Mouse (Mus musculus): ENCODE results near the gene Tubb5. TPM values are rescaled to one million over a fixed set of nuclear protein-coding genes. Genes with fewer than 3 reads are reported as not detected.

Gene Tubb5
- total and polyA plus RNA-seq, 2 experiments from 2014 or later: 2,151 to 3,707 TPM

DNA sequence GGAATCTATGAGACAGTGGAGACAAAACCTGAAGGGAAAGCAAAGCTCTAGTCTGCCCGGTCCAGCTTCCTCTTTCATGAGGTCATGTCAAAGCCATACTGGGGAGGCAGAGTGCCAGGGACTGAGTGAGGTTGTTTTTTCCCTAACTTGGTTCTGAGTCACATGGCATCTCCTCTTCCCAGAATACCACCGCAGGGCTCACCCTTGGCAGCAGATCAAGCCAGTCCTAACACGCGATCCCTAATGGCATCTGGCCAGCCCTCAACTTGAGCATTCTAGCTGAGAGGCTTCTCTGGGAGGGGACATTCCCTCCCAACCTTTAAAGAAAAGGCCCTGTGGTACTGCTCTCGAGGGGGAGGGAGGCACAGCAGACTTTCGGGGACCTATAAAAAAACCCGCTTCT is 24.9 kb downstream of the Tubb5 start:
- no peaks in the 10 kb centered on the region for H3K27me3 ChIP-seq (ENCODE audit: insufficient read depth, low read length)
- TF ChIP-seq CTCF (IDR thresholded peaks at IDR 0.05; ENCODE audit: low read depth): no peak
- no peak overlapping the region for H3K27ac ChIP-seq (ENCODE audit: low read depth, low read length)
- H3K4me3 ChIP-seq (ENCODE audit: low read depth, low read length): no peak overlapping the region
- no peaks in the 10 kb centered on the region for H3K36me3 ChIP-seq (ENCODE audit: insufficient read depth)
- ATAC-seq: peak; percentile 42
- no peaks in the 10 kb centered on the region for H3K9me3 ChIP-seq (ENCODE audit: low read length)
- H3K9ac ChIP-seq: no peak overlapping the region
- 27% methylated on average over 7 of the region's 7 CpGs for WGBS
- DNase-seq: peak; percentile 73
- H3K4me2 ChIP-seq (ENCODE audit: low read depth): no peak overlapping the region
- no peaks in the 10 kb centered on the region for H3K4me1 ChIP-seq (ENCODE audit: insufficient read depth)

DNA sequence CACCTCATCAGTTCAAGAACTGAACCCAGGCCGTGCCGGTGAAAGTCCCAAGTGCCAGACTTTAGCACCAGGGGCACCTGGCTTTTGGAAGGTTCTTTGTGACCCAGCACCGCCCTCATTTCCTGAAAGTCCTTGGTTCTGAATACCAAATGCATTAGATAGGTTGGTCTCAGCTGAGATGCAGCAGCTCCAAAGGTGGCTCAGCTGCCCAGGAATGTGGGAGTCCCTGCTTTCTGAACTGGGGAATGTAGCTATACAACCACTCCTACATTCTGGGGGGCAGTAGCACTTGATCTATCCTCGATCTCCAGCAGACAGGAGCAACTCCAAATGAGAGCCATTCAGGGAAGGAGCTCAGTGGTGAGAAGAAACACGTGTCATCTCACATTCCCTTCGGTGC is 25.4 kb downstream of the Tubb5 start:
- DNase-seq: no peak
- Histone ChIP-seq H3K4me1 (ENCODE audit: insufficient read depth) (no peaks in the 10 kb centered on the region), H3K4me2 (ENCODE audit: low read depth) (no peak overlapping the region), H3K9ac (no peak overlapping the region), H3K9me3 (ENCODE audit: low read length) (no peaks in the 10 kb centered on the region), H3K36me3 (ENCODE audit: insufficient read depth) (no peaks in the 10 kb centered on the region), H3K4me3 (ENCODE audit: low read depth, low read length) (no peak overlapping the region), H3K27me3 (ENCODE audit: insufficient read depth, low read length) (no peaks in the 10 kb centered on the region), H3K27ac (ENCODE audit: low read depth, low read length) (no peak overlapping the region)
- 67% methylated on average over 6 of the region's 6 CpGs for WGBS
- no peak for TF ChIP-seq CTCF (IDR thresholded peaks at IDR 0.05; ENCODE audit: low read depth)
- no peak for ATAC-seq

DNA sequence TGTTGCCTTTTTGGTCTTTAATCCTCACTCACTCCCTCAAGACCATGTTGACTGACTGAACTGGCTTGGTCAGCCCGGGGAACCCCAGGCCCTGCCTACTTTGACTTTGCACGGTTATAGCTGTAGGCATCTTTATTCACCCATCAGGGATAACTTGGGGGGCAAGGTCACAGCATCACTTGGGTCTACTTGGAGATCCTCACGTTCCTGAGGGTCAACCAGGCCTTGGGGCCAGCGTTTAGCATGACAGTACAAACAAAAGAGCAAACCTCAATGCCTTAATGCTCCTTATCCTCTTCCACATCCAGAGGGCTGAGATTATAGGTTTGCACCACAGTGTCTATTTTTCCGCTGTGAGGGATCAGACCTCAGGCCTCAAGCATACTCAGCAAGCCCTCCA is 25.8 kb downstream of the Tubb5 start:
- H3K4me1 ChIP-seq (ENCODE audit: insufficient read depth): no peaks in the 10 kb centered on the region
- no peak for TF ChIP-seq CTCF (IDR thresholded peaks at IDR 0.05; ENCODE audit: low read depth)
- no peak overlapping the region for H3K4me3 ChIP-seq (ENCODE audit: low read depth, low read length)
- WGBS: 79% methylated on average over 5 of the region's 5 CpGs
- ATAC-seq (no peak), DNase-seq (no peak)
- no peaks in the 10 kb centered on the region for H3K9me3 ChIP-seq (ENCODE audit: low read length)
- H3K27me3 ChIP-seq (ENCODE audit: insufficient read depth, low read length): no peaks in the 10 kb centered on the region
- H3K4me2 ChIP-seq (ENCODE audit: low read depth): no peak overlapping the region
- H3K27ac ChIP-seq (ENCODE audit: low read depth, low read length): no peak overlapping the region
- H3K9ac ChIP-seq: no peak overlapping the region
- H3K36me3 ChIP-seq (ENCODE audit: insufficient read depth): no peaks in the 10 kb centered on the region

DNA sequence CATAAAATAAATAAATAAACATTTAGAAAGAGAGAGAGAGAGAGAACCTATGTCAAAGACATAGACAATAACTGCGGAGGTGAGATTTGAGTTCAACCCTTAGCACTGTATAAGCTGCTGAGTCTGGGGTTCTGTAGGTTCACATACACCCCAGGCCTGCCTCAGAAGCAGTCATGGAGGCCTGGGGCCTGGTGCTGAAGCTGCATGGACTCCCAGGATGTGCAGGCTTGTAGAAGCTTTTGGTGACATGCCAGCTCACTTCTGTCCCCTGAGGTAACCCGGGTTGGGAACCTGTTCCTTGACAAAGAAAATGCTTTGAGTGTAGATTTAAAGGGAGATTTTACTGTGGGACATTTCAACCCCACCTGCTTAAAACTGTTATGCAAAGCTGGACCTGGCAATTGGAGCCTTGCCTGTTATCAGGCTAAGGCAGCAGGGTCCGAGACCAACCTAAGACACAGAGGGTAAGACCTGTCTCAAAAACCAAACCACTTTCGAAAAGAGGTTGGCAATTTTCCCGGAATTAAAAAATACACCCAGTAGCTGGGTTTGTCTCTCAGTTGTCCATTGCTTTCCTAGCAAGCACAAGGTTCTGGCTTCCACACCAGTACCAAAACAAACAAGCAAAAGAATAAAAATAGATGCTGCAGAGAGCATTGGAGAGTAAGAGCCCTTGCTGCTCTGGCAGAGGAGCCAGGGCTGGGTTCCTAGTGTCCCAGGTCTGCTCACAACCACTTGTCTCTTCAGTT is 27.0 kb downstream of the Tubb5 start:
- Histone ChIP-seq H3K4me2 (ENCODE audit: low read depth) (no peak overlapping the region), H3K9ac (no peak overlapping the region), H3K4me1 (ENCODE audit: insufficient read depth) (no peaks in the 10 kb centered on the region), H3K4me3 (ENCODE audit: low read depth, low read length) (no peak overlapping the region), H3K36me3 (ENCODE audit: insufficient read depth) (no peaks in the 10 kb centered on the region), H3K27ac (ENCODE audit: low read depth, low read length) (no peak overlapping the region), H3K27me3 (ENCODE audit: insufficient read depth, low read length) (no peaks in the 10 kb centered on the region), H3K9me3 (ENCODE audit: low read length) (no peaks in the 10 kb centered on the region)
- ATAC-seq (no peak), DNase-seq (no peak)
- WGBS: 69% methylated on average over 5 of the region's 5 CpGs
- no peak for TF ChIP-seq CTCF (IDR thresholded peaks at IDR 0.05; ENCODE audit: low read depth)

DNA sequence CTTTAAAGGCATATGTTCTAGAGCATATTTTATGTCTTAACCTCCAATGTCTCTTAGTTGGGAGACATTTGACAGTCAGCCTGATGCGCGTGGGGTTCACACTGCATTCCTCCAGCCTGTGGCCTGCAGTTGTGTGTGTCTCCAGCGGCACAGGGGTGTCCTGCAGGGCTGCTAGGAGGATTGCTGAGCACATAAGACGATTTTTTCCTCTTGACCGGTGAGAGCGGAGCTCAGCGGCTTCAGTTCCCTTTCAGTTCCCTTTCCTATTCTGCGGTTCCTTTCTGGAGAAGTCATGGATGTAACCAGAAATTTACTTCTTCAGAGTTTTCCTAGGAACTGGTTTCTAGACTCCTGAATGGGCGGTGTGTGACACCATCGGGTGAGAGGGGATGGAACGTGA is 28.7 kb downstream of the Tubb5 start:
- no peak for TF ChIP-seq CTCF (IDR thresholded peaks at IDR 0.05; ENCODE audit: low read depth)
- Histone ChIP-seq H3K27me3 (ENCODE audit: insufficient read depth, low read length) (no peaks in the 10 kb centered on the region), H3K4me1 (ENCODE audit: insufficient read depth) (no peaks in the 10 kb centered on the region), H3K36me3 (ENCODE audit: insufficient read depth) (no peaks in the 10 kb centered on the region), H3K9me3 (ENCODE audit: low read length) (no peaks in the 10 kb centered on the region), H3K9ac (no peak overlapping the region), H3K4me3 (ENCODE audit: low read depth, low read length) (no peak overlapping the region), H3K27ac (ENCODE audit: low read depth, low read length) (no peak overlapping the region), H3K4me2 (ENCODE audit: low read depth) (no peak overlapping the region)
- DNase-seq (no peak), ATAC-seq (no peak)
- WGBS: 89% methylated on average over 11 of the region's 11 CpGs

DNA sequence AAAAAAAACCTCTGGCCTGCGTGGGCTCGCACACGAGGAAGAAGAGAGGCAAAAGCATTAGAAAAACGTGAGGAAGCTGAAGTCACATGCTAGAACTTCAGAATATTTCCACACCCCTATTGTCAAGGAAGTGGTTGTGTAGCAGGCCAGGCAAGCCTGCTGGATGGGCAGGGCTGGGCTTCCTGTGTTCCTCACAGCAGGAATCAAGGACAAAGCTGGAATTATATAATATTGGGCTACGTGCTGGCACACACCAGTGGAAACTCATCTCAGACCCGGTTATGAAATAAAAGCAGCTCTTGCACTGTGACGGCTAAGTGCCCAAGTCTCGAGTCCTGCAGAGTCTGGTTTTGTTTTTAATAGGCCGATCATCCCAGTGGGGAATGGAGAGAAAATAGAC is 30.0 kb downstream of the Tubb5 start:
- Histone ChIP-seq H3K4me2 (ENCODE audit: low read depth) (no peak overlapping the region), H3K4me1 (ENCODE audit: insufficient read depth) (no peaks in the 10 kb centered on the region), H3K9ac (no peak overlapping the region), H3K4me3 (ENCODE audit: low read depth, low read length) (no peak overlapping the region), H3K27ac (ENCODE audit: low read depth, low read length) (no peak overlapping the region), H3K36me3 (ENCODE audit: insufficient read depth) (no peaks in the 10 kb centered on the region), H3K9me3 (ENCODE audit: low read length) (no peaks in the 10 kb centered on the region), H3K27me3 (ENCODE audit: insufficient read depth, low read length) (no peaks in the 10 kb centered on the region)
- no peak for ATAC-seq
- no peak for DNase-seq
- TF ChIP-seq CTCF (IDR thresholded peaks at IDR 0.05; ENCODE audit: low read depth): no peak
- WGBS: 58% methylated on average over 9 of the region's 9 CpGs

DNA sequence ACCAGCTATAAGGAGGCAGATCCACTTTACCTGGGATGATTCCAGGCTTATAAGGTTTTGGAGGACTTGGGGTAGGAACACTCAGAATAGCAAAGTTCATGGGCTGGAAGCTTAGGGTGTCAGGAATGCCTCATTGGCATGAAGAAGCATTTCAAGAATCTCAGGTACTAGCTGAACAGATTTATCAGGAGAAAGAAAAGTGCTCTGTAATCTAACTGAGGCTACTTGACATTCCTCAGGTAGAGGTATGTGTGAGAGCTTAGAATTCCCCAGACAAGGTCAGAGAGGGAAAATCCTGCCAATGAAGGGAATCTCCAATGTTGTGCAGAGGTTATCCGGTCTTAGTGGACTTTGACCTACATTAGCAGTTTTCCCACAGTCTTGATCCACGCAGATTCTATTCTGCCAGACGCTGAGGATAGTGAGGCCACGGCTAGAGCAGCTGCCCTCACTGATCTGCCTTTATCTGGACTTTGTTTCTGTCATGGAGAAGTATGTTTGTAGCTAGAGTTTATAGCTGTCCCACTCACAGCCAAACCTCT is 34.2 kb downstream of the Tubb5 start:
- H3K9ac ChIP-seq: no peak overlapping the region
- ATAC-seq: no peak
- WGBS: 93% methylated on average over 4 of the region's 4 CpGs

More for the DNA sequence above, 34.2 kb downstream of the Tubb5 start:
- H3K4me2 ChIP-seq (ENCODE audit: low read depth): no peak overlapping the region
- H3K4me1 ChIP-seq (ENCODE audit: insufficient read depth): no peaks in the 10 kb centered on the region
- H3K27me3 ChIP-seq (ENCODE audit: insufficient read depth, low read length): no peaks in the 10 kb centered on the region
- TF ChIP-seq CTCF (IDR thresholded peaks at IDR 0.05; ENCODE audit: low read depth): no peak
- DNase-seq: no peak
- no peaks in the 10 kb centered on the region for H3K36me3 ChIP-seq (ENCODE audit: insufficient read depth)
- H3K9me3 ChIP-seq (ENCODE audit: low read length): no peaks in the 10 kb centered on the region
- H3K27ac ChIP-seq (ENCODE audit: low read depth, low read length): no peak overlapping the region
- no peak overlapping the region for H3K4me3 ChIP-seq (ENCODE audit: low read depth, low read length)
